Mouse (Mus musculus): ENCODE results near the gene Fads3. TPM values are rescaled to one million over a fixed set of nuclear protein-coding genes. Genes with fewer than 3 reads are reported as not detected.

Fads3 gene
- total and polyA plus RNA-seq, 2 experiments from 2014 or later: 29.4 to 45.6 TPM

DNA sequence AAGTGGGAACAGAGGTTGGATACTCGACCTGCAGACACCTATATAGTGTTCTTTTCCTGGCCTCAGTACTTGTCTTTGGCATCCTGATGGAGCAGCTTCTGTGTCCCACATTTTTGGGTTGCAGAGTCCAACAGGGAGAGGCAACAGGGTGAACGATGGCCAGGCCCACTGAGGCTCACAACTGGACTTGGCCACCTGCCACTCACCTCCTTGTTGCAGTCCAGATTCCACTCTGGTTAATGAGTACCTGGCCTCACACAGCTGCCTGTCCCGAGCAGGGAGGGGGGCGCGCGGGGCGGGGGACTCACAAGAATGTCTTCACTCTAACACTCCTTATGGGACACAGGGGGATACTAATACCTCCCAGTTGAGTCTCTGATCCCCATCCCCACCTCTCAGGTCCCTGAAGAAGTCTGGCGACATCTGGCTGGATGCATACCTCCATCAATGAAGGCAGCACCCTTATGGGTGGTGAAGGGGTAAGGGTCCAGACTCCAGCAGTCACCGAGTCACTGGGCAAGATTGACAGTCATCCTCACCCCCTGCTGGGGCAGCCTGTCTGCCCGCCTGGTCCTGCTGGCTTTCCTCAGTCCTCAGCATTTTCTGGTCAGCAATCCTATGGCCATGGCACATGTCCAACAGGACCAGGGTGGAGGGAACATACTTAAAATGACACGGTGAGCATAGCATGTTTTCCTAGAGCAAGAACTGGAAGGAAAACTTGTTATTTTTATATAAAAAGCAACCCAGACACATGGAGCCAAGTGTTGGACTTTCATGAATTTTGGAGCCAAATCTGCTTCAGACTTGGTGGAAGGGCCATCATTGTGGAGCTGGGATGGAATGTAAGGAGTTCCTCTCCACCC, 16.4 kb downstream of the Fads3 start:
- H3K27me3 ChIP-seq (ENCODE audit: insufficient read depth, low read length): no peaks in the 10 kb centered on the region
- no peak overlapping the region for H3K27ac ChIP-seq (ENCODE audit: low read depth, low read length)
- H3K36me3 ChIP-seq (ENCODE audit: insufficient read depth): peaks cover 74% of the 10 kb centered on the region
- 74% methylated on average over 11 of the region's 11 CpGs for WGBS
- H3K4me2 ChIP-seq (ENCODE audit: low read depth): no peak overlapping the region
- ATAC-seq (no peak), DNase-seq (no peak)
- no peaks in the 10 kb centered on the region for H3K4me1 ChIP-seq (ENCODE audit: insufficient read depth)
- no peak overlapping the region for H3K4me3 ChIP-seq (ENCODE audit: low read depth, low read length)
- no peak overlapping the region for H3K9ac ChIP-seq
- no peak for TF ChIP-seq CTCF (IDR thresholded peaks at IDR 0.05; ENCODE audit: low read depth)
- no peaks in the 10 kb centered on the region for H3K9me3 ChIP-seq (ENCODE audit: low read length)

DNA sequence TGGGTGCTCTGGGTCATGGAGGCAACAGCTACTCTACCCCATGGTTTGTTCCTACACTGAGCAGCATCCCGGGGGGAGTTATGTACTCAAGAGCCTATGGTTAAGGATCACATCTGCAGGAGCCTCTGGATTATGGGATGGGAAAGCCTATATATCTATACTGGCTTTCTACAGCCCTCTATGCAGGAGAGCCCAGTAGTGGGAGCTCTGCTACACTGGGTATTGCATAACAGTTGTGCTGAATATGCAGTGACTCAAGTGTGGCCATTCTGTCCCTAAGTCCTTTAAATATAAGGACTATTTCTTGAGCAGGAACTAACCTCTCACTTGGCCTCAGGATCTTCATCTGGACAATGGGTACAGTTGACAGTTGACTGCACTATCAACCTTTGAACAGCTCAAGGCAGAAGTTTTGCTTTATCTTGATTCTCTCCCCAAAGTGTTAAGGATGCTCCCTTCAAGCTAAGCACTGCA, 17.0 kb downstream of the Fads3 start:
- DNase-seq (no peak), ATAC-seq (no peak)
- peaks cover 76% of the 10 kb centered on the region for H3K36me3 ChIP-seq (ENCODE audit: insufficient read depth)
- H3K27me3 ChIP-seq (ENCODE audit: insufficient read depth, low read length): no peaks in the 10 kb centered on the region
- WGBS: 94% methylated on average over 1 of the region's 1 CpGs
- no peaks in the 10 kb centered on the region for H3K4me1 ChIP-seq (ENCODE audit: insufficient read depth)
- H3K9ac ChIP-seq: no peak overlapping the region
- H3K4me2 ChIP-seq (ENCODE audit: low read depth): no peak overlapping the region
- no peak overlapping the region for H3K27ac ChIP-seq (ENCODE audit: low read depth, low read length)
- no peaks in the 10 kb centered on the region for H3K9me3 ChIP-seq (ENCODE audit: low read length)
- TF ChIP-seq CTCF (IDR thresholded peaks at IDR 0.05; ENCODE audit: low read depth): no peak
- no peak overlapping the region for H3K4me3 ChIP-seq (ENCODE audit: low read depth, low read length)

DNA sequence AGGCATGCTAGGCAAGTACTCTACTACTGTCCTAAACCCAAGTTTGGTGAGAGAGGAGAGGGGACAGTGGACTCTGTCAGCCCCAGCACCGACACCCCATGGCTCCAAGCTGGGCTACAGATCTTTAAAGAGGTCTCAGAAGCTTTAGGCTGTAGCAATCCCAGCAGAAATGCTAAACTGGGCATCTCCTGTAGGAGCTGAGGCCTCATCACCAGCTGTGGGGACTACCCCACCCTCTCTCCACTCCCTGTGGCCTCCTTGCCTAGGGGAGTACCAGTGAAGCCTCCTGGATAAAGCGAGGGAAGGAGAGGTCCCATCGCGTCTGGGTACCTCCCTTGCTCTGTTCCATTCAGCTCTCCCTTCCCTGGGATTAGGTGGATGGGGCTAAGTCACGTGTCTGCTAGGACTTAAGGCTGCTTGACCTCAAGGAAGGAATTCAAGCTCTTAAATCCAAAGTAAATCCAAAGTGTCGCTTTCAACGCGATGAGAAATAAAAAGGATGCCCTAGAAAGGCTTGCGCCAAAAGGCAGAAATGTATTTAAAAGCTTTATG, 17.6 kb downstream of the Fads3 start:
- ATAC-seq: no peak
- peaks cover 76% of the 10 kb centered on the region for H3K36me3 ChIP-seq (ENCODE audit: insufficient read depth)

DNA sequence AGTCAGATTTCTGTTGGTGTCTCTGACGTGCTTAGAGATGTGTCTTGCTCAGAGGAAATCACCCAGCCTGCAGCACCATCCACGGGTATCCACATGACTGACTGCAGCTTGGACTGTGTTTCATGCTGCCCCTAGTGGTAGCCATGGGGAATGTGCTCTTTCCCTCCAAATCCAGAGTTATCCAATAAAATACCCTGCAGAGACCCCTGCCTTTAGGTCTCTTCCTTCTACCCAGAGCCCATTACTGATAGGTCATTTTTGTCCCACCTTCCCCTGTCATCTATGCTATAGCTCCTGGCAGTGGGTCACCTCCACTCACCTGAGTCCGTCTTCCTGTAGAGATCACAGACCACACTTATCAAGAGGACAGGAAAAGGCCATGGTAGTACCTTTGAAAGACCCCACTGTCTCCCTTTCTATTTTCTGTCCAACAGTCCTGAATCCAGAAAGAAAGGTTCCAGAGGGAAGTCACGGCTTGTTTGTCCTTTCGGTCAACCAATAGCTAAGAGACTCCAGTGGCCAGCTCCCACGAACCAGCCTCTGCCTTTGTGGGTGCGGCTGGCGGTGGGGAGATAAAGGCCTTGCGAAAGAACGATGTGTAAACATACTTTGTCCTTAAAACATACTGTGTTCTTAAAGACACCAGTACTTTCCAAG, 18.7 kb downstream of the Fads3 start:
- DNase-seq (peak; percentile 75), ATAC-seq (peak; percentile 85)
- peak; percentile 93 for TF ChIP-seq CTCF (IDR thresholded peaks at IDR 0.05; ENCODE audit: low read depth)
- Histone ChIP-seq H3K27ac (ENCODE audit: low read depth, low read length) (peak overlapping the region; percentile 35; the same call in 1 of the 2 replicates), H3K9ac (no peak overlapping the region), H3K9me3 (ENCODE audit: low read length) (no peaks in the 10 kb centered on the region), H3K36me3 (ENCODE audit: insufficient read depth) (peaks cover 77% of the 10 kb centered on the region), H3K4me2 (ENCODE audit: low read depth) (no peak overlapping the region), H3K27me3 (ENCODE audit: insufficient read depth, low read length) (no peaks in the 10 kb centered on the region), H3K4me3 (ENCODE audit: low read depth, low read length) (no peak overlapping the region), H3K4me1 (ENCODE audit: insufficient read depth) (no peaks in the 10 kb centered on the region)
- 54% methylated on average over 10 of the region's 10 CpGs for WGBS

More for the DNA sequence above, 17.6 kb downstream of the Fads3 start:
- DNase-seq: no peak
- Histone ChIP-seq H3K4me2 (ENCODE audit: low read depth) (no peak overlapping the region), H3K27me3 (ENCODE audit: insufficient read depth, low read length) (no peaks in the 10 kb centered on the region), H3K9me3 (ENCODE audit: low read length) (no peaks in the 10 kb centered on the region), H3K27ac (ENCODE audit: low read depth, low read length) (no peak overlapping the region), H3K4me1 (ENCODE audit: insufficient read depth) (no peaks in the 10 kb centered on the region), H3K4me3 (ENCODE audit: low read depth, low read length) (no peak overlapping the region), H3K9ac (no peak overlapping the region)
- 58% methylated on average over 9 of the region's 9 CpGs for WGBS
- no peak for TF ChIP-seq CTCF (IDR thresholded peaks at IDR 0.05; ENCODE audit: low read depth)

DNA sequence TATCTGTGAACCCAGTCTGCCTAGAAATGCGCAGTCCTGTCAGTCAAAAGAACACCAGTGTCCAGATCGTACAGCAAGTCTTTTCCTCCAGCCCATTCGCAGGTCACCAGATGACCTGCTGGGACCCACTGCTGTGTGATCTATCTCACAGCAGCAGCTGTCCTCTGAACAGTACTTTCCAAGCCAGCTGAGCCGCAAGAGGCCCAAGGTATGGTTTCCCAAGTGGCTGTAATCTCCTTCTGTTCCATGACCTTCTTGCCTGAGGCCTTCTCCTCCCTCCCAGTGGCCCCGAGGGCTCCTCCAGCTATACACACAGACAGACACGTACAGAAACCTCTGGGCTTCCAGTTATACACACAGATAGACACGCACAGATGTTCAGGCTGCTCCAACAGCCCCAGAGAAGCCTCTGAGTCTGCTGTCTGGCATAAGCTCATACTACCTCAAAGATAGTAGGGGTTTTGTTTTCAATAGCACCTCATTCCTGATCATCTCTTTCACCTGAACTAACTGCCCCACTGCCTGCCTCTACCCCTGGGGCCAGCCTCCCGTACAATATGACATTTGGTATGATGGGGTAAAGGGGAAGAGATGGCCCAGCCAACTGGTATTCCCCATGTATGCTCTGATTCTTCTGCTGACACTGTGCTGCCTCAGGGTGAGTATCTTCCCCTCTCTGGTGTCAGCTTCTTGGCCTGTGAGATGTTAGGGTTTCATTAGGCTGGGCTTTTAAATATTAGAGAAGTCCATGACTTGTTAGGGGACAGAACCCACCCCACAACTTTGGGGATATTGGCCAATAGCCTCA, 19.6 kb downstream of the Fads3 start:
- Histone ChIP-seq H3K9ac (no peak overlapping the region), H3K4me3 (ENCODE audit: low read depth, low read length) (no peak overlapping the region), H3K36me3 (ENCODE audit: insufficient read depth) (peaks cover 77% of the 10 kb centered on the region), H3K4me2 (ENCODE audit: low read depth) (no peak overlapping the region), H3K27ac (ENCODE audit: low read depth, low read length) (no peak overlapping the region), H3K9me3 (ENCODE audit: low read length) (no peaks in the 10 kb centered on the region), H3K4me1 (ENCODE audit: insufficient read depth) (no peaks in the 10 kb centered on the region), H3K27me3 (ENCODE audit: insufficient read depth, low read length) (no peaks in the 10 kb centered on the region)
- WGBS: 59% methylated on average over 8 of the region's 8 CpGs
- ATAC-seq (no peak), DNase-seq (no peak)
- TF ChIP-seq CTCF (IDR thresholded peaks at IDR 0.05; ENCODE audit: low read depth): no peak

DNA sequence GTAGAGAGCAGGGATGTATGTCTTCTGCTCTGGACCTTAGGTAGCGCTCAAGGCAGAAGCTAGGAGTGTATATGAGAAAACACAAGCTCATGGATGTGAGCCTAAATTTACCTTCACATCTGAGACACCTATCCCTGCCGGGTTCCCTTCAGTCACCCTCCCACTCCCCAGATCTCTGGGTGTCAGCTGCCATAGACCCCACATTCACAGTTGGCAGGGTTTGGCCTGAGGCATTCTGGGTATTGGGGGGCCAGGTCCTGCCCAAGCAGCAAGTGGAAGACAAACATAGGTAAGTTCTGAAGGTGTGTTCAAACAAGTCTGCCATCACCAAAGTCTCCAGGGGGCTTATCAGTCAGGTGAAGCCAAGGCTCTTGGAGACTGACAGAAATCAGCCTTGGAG, 20.3 kb downstream of the Fads3 start:
- no peaks in the 10 kb centered on the region for H3K4me1 ChIP-seq (ENCODE audit: insufficient read depth)
- H3K9ac ChIP-seq: no peak overlapping the region
- no peak overlapping the region for H3K4me2 ChIP-seq (ENCODE audit: low read depth)
- ATAC-seq (no peak), DNase-seq (no peak)
- no peaks in the 10 kb centered on the region for H3K27me3 ChIP-seq (ENCODE audit: insufficient read depth, low read length)
- TF ChIP-seq CTCF (IDR thresholded peaks at IDR 0.05; ENCODE audit: low read depth): no peak
- H3K27ac ChIP-seq (ENCODE audit: low read depth, low read length): no peak overlapping the region
- H3K36me3 ChIP-seq (ENCODE audit: insufficient read depth): peaks cover 77% of the 10 kb centered on the region
- no peak overlapping the region for H3K4me3 ChIP-seq (ENCODE audit: low read depth, low read length)
- 95% methylated on average over 2 of the region's 2 CpGs for WGBS
- H3K9me3 ChIP-seq (ENCODE audit: low read length): no peaks in the 10 kb centered on the region

Data from forebrain, postnatal 0 days (tissue).